Mouse (Mus musculus) megakaryocyte-erythroid progenitor cell, adult 5 weeks (primary cell): Measurements from ENCODE around the gene 4930523C07Rik. TPM values are rescaled to one million over a fixed set of nuclear protein-coding genes. Genes with fewer than 3 reads are reported as not detected.

ENCODE experiments used
- polyA plus RNA-seq: library from polyadenylated mRNA; stranded (reverse); fragments of >175 nt; gene quantifications from 2 replicates; pipeline ENCODE4 v1.2.3, GENCODE M21; 2012

4930523C07Rik gene
- 12.9 and 20.4 TPM in 2 replicates for polyA plus RNA-seq

GRCm38 (mm10) chr1:160044237-160045021 is at the start of gene 4930523C07Rik:
Gene 4930523C07Rik, plus strand, starts transcription at chr1:160044382.

Other genes starting within 250 kb of the 4930523C07Rik start
- not detected in 2 replicates for gene Tnn, start 109.2 kb downstream of the 4930523C07Rik start, polyA plus RNA-seq
- gene Mrps14, start 150.8 kb downstream of the 4930523C07Rik start, polyA plus RNA-seq = 0.97 and 1.0 TPM in 2 replicates
- 124 and 127 TPM in 2 replicates for gene Cacybp, start 168.5 kb downstream of the 4930523C07Rik start, polyA plus RNA-seq